Mouse (Mus musculus): ENCODE results near the gene Nrg3. TPM values are rescaled to one million over a fixed set of nuclear protein-coding genes. Genes with fewer than 3 reads are reported as not detected.

Nrg3 gene
- total RNA-seq (2017), result not detected in 2 replicates

GRCm38 (mm10) chr14:39472790-39473761, at the start of gene Nrg3:
Gene Nrg3 (minus strand): TSS chr14:39473088.
- 0 out of 4 replicates have a peak, but pooled peaks of 1 of the 2 experiments have one; percentile 13 for ATAC-seq (replicated peaks in 1 of 2; ENCODE audit: insufficient read depth in 1 of 2, low FRiP score in 2 of 2, low TSS enrichment in 1 of 2, low read depth in 1 of 2, poor library complexity in 2 of 2, severe bottlenecking in 2 of 2)

DNA sequence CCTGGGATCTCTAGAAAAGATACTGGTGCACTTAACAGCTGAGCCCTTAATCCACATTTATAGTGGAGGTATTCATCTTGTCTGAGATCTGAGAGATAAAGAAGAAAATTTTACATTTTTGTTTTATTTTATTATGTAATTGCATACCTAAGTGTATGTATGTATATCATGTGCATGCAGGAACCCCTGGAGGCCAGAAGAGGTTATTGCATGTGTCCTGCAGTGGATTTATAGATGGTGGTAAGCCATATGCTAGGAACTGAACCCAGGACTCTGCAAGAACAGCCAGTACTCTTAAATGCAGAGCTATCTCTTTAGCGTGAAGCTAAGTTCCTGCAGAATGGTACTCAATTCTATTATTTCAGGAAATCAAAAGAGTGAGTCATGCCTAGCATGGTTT, 36.1 kb upstream of the Nrg3 start:
- ATAC-seq (replicated peaks in 1 of 2; ENCODE audit: insufficient read depth in 1 of 2, low FRiP score in 2 of 2, low TSS enrichment in 1 of 2, low read depth in 1 of 2, poor library complexity in 2 of 2, severe bottlenecking in 2 of 2), result no peak

- no peak for ATAC-seq (replicated peaks in 1 of 2; ENCODE audit: insufficient read depth in 1 of 2, low FRiP score in 2 of 2, low TSS enrichment in 1 of 2, low read depth in 1 of 2, poor library complexity in 2 of 2, severe bottlenecking in 2 of 2)
Observed at GRCm38 (mm10) chr14:39473771-39474211, 903 bp upstream of the Nrg3 start.

DNA sequence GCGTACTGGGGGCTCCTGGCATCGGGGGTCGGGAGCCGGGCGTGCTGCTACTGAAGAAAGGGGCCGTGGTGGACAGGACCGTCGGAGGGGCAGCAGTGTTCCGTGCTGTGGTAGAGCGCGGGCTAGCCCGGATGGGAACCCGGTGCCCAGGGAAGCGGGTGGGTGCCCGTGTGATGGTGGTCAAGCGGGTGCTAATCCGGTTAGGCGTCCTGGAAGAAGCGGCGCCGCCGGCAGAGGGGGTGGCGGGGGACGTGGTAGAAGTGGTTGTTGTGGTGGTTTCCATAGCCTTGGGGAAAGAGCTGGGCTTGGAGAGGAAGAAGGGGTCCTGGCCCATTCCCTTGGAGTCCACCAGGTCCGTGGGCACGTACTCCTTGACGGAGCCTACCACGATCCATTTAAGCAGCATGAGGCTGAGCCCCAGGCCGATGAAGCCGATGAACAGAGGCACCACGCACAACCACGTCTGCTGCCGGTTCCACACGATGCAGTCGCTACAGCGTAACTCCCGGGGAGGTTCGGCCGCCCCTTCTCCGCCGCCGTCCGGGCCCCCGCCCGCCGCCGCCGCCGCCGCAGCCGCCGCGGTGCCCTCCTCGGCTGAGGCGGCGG, 639 bp downstream of the Nrg3 start:
- ATAC-seq (replicated peaks in 1 of 2; ENCODE audit: insufficient read depth in 1 of 2, low FRiP score in 2 of 2, low TSS enrichment in 1 of 2, low read depth in 1 of 2, poor library complexity in 2 of 2, severe bottlenecking in 2 of 2), result 0 out of 4 replicates have a peak, but pooled peaks of 1 of the 2 experiments have one; percentile 1

DNA sequence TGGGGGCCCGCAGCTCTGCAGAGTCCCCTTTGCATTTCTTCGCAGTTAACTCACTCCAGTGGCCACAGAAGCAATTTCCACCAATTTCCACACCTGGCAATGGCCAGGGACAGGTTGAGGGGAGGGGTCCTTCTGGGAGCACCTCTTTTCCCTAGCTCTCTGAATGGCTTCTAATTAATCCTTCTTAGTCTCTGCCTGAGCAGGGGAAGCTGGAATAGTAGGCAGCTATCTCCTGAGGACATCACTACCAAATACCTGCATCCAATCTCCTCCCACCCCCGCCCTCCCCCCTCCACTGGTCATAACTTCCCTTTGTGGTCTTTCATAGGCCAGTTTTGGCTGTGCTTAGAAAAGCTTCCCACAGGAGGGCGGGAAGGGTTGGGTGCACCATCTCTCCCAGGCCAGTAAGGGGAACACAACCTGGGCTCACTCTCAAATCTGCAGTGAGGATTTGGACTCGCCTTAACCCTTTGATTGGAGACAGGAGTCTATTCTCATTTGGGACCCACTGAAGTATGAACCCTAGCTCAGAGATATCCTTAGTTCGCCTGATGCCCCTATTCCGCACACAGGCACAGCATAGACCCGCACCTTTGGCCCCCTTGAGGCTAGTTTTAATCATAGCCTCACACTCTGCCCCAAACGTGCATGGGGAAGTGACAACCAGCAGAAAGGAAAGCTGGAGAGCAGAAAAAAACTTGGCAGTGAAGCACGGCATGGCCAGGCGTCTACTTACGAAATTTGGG, 1.5 kb downstream of the Nrg3 start:
- ATAC-seq (replicated peaks in 1 of 2; ENCODE audit: insufficient read depth in 1 of 2, low FRiP score in 2 of 2, low TSS enrichment in 1 of 2, low read depth in 1 of 2, poor library complexity in 2 of 2, severe bottlenecking in 2 of 2), result peak; percentile 63 to 75

DNA sequence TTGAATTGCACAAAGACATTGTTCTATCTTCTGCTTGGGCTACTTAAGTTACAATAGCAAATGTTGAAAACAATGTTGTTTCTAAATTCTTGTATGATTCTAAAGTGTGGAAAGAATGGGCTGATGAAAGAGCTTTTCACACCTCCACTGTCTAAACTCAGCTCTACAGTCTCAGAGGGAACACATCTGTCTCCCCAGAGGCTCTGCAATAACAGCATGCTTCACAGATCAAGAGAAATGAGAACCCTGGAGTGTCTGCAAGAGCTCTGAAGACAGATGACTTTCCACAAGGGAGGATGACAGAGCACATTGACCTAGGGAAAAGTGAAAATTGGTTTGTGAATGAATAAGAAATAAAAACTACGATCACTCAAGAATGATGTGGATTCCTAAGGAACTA, 27.4 kb downstream of the Nrg3 start:
- ATAC-seq (replicated peaks in 1 of 2; ENCODE audit: insufficient read depth in 1 of 2, low FRiP score in 2 of 2, low TSS enrichment in 1 of 2, low read depth in 1 of 2, poor library complexity in 2 of 2, severe bottlenecking in 2 of 2), result no peak

DNA sequence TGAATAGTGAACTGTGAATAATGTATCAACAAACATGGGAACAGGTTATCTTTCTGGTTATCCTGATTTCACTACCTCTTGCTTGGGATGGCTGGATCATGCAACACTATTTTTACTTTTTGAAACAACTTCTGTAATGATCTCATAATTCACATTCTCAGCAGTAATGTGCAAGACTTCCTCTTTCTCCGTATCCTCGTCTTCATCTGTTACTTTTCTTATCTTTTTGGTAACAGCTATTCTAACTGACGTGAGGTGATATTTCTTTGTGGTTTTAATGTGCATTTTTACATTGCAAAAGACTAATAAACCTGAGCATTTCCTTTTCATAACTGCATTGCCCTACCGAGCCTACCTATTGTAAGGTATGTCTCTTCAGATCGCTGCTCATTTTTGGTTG, 44.4 kb downstream of the Nrg3 start:
- peak; percentile 69 to 71; a peak in 3 of 4 replicates for ATAC-seq (replicated peaks in 1 of 2; ENCODE audit: insufficient read depth in 1 of 2, low FRiP score in 2 of 2, low TSS enrichment in 1 of 2, low read depth in 1 of 2, poor library complexity in 2 of 2, severe bottlenecking in 2 of 2)

DNA sequence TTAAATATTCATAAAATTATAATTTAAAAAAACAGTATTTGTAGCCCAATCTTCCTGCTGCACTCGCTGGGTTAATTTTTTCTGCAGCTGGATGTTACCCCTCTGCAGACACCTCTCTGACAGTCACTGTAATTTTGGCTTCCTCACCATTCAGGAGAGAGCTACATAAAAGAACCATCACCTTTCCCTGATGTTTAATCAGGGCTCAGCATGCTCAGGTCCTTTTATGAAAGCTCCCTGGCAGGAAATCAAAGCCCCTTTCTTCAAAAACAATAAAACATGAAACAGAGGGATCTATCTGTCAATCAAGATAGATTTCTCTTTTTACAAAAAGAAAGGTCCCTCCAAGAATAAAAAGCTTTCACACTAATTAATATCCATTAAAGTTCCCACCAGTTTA, 51.0 kb downstream of the Nrg3 start:
- no peak for ATAC-seq (replicated peaks in 1 of 2; ENCODE audit: insufficient read depth in 1 of 2, low FRiP score in 2 of 2, low TSS enrichment in 1 of 2, low read depth in 1 of 2, poor library complexity in 2 of 2, severe bottlenecking in 2 of 2)

DNA sequence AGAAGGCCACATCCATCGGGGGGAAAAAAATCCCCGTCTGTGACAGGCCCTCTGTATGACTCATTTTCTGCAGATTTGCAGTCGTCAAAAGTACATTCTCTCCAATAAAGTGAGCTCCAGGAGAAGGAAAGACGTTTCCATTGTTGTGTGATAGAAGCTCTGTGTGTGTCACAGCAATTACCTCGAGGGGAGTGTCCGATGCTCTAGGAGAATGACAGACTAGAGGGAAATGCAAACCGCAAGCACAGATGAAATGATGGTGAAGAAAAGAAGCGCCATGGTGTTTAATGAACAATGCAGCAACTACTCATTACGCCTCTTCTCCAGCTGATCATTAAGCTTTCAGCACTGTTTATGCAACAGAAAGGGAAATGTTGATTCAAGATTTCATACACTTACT, 59.6 kb downstream of the Nrg3 start:
- no peak for ATAC-seq (replicated peaks in 1 of 2; ENCODE audit: insufficient read depth in 1 of 2, low FRiP score in 2 of 2, low TSS enrichment in 1 of 2, low read depth in 1 of 2, poor library complexity in 2 of 2, severe bottlenecking in 2 of 2)

DNA sequence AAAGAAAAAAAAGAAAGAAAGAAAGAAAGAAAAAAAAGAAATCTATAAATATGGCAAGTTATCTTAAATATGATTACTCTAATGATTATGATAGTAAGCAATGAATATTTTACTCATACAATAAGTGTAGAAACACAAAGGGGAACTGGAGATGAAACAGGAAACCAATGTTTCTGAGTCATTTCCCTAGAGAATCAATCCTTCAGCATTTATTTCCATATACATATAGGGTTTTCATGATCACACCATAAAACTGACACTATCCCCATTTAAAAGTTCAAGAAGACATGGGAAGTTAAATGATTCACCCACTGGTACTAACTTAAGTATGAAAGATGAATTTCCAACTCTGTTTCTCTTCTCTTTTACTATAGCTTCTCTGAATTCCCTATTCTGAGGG, 86.0 kb downstream of the Nrg3 start:
- peak; percentile 62 to 69; a peak in 3 of 4 replicates for ATAC-seq (replicated peaks in 1 of 2; ENCODE audit: insufficient read depth in 1 of 2, low FRiP score in 2 of 2, low TSS enrichment in 1 of 2, low read depth in 1 of 2, poor library complexity in 2 of 2, severe bottlenecking in 2 of 2)

DNA sequence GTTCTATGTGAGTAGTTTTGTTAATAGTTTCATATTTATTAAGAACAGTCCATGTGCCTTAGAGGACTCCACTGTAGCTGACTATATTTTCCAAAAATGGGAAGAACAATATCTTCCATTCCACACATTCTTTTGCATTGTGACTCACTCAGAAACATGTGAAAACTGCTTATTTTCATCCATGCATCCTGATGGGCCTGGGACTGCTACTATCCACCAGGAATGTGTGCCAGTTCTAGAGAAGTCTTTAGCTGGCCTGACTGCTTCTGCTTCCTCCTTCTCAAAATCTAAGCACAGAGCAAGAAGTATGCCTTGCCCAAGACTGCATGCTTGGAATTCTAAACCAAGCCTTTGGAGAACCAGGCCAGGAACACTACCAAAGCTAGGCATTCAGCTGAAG, 91.6 kb downstream of the Nrg3 start:
- no peak for ATAC-seq (replicated peaks in 1 of 2; ENCODE audit: insufficient read depth in 1 of 2, low FRiP score in 2 of 2, low TSS enrichment in 1 of 2, low read depth in 1 of 2, poor library complexity in 2 of 2, severe bottlenecking in 2 of 2)

DNA sequence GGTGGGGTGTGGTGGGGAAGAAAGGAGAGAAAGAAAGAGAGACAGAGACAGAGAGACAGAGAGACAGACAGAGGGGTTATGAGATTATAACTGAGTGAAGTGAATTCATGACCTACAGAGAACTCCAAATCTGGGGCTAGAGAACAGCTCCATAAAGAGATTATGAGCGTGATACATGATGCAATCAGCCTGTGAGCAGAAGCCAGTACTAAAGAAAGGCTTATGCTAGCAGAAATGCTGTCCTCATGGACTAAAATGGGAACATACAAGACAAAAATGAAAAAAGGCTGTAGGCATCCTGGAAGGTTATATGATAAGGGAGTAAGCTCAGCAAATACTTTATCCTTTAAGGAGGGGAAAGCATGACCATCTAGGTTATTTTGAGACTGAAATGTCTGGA, 99.7 kb downstream of the Nrg3 start:
- ATAC-seq (replicated peaks in 1 of 2; ENCODE audit: insufficient read depth in 1 of 2, low FRiP score in 2 of 2, low TSS enrichment in 1 of 2, low read depth in 1 of 2, poor library complexity in 2 of 2, severe bottlenecking in 2 of 2), result no peak

DNA sequence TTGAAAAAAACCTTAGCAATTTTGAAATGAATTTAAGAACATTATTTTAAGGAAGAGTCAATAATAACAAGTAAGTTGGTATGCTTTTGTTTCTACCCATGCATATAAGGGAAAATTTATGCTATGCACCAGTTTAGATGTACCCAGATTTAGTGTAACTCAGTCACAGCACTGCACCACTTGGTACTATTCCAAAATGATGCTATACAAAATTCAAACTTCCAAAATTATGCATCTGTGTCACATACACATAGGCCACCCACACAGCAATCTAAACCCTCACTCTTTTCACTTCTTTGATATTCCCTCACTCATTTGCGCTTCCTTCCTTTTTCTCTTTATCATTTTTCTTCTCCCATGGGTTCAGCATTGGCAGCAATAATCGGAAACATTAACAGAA, 116.6 kb downstream of the Nrg3 start:
- no peak for ATAC-seq (replicated peaks in 1 of 2; ENCODE audit: insufficient read depth in 1 of 2, low FRiP score in 2 of 2, low TSS enrichment in 1 of 2, low read depth in 1 of 2, poor library complexity in 2 of 2, severe bottlenecking in 2 of 2)

DNA sequence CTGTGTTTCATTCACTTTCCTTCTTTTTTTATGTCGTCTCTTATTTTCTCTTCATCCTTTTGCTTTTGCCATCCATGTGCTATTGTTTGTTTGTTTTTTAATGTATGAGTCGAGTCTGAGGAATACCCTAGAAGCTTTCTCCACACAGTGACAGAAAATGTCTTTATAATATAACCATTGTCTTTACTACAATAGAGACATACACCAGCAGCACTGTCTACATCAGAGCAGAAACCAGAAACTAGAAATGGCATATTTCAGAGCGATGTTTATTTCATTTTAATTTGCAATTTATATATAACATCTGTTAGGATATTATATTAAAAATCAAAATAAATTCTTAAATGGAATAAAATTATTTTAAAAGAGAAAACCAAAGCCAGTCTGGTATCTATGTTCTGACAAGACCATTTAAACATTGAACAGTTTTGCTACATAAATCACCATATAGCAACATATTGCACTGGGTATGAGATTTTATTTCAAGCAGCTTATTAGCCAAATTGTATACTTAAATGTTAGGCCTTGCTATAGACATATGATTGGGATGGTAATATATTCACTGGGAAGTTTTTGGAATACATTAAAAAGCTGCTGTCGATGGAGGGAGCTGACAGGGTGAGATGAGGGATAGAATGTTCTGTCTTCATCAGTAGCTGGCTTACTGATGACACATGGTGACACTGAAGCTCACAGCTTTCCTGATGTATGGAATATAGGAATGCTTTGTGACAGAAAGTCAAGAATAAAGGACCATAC, 120.7 kb downstream of the Nrg3 start:
- ATAC-seq (replicated peaks in 1 of 2; ENCODE audit: insufficient read depth in 1 of 2, low FRiP score in 2 of 2, low TSS enrichment in 1 of 2, low read depth in 1 of 2, poor library complexity in 2 of 2, severe bottlenecking in 2 of 2), result no peak

GRCm38 (mm10) chr14:39317424-39318110, 155.3 kb downstream of the Nrg3 start:
- no peak for ATAC-seq (replicated peaks in 1 of 2; ENCODE audit: insufficient read depth in 1 of 2, low FRiP score in 2 of 2, low TSS enrichment in 1 of 2, low read depth in 1 of 2, poor library complexity in 2 of 2, severe bottlenecking in 2 of 2)

- ATAC-seq (replicated peaks in 1 of 2; ENCODE audit: insufficient read depth in 1 of 2, low FRiP score in 2 of 2, low TSS enrichment in 1 of 2, low read depth in 1 of 2, poor library complexity in 2 of 2, severe bottlenecking in 2 of 2), result no peak
Observed at GRCm38 (mm10) chr14:39314111-39314510, 158.8 kb downstream of the Nrg3 start.

- no peak for ATAC-seq (replicated peaks in 1 of 2; ENCODE audit: insufficient read depth in 1 of 2, low FRiP score in 2 of 2, low TSS enrichment in 1 of 2, low read depth in 1 of 2, poor library complexity in 2 of 2, severe bottlenecking in 2 of 2)
Observed at GRCm38 (mm10) chr14:39265121-39265520, 207.8 kb downstream of the Nrg3 start.
